Mouse (Mus musculus): ENCODE results near the gene Xkr7. TPM values are rescaled to one million over a fixed set of nuclear protein-coding genes. Genes with fewer than 3 reads are reported as not detected.

Xkr7 gene
- polyA plus RNA-seq, 1 experiment from 2014 or later: not detected

GRCm38 (mm10) chr2:153075961-153076360 lies 44.3 kb downstream of the Xkr7 start:
- Histone ChIP-seq H3K9ac (no peak overlapping the region), H3K36me3 (no peaks in the 10 kb centered on the region), H3K4me2 (no peak overlapping the region), H3K27me3 (peaks cover 63% of the 10 kb centered on the region), H3K27ac (no peak overlapping the region), H3K9me3 (no peaks in the 10 kb centered on the region), H3K4me1 (peaks cover 8% of the 10 kb centered on the region), H3K4me3 (no peak overlapping the region)
- no peak for ATAC-seq (ENCODE audit: insufficient number of reproducible peaks, insufficient read depth, low FRiP score, low TSS enrichment, low read depth)
- WGBS: 61% methylated on average over 2 of the region's 2 CpGs

- no peak overlapping the region for H3K4me2 ChIP-seq
- ATAC-seq (ENCODE audit: insufficient number of reproducible peaks, insufficient read depth, low FRiP score, low TSS enrichment, low read depth): no peak
- no peak overlapping the region for H3K4me3 ChIP-seq
- 33% methylated on average over 32 of the region's 32 CpGs for WGBS
- no peaks in the 10 kb centered on the region for H3K9me3 ChIP-seq
- no peaks in the 10 kb centered on the region for H3K4me1 ChIP-seq
- H3K9ac ChIP-seq: no peak overlapping the region
- H3K27me3 ChIP-seq: peaks cover 22% of the 10 kb centered on the region
- H3K27ac ChIP-seq: no peak overlapping the region
- H3K36me3 ChIP-seq: no peaks in the 10 kb centered on the region
These were observed 49.3 kb downstream of the Xkr7 start for GRCm38 (mm10) chr2:153080841-153081523.

GRCm38 (mm10) chr2:153081866-153082265 lies 50.2 kb downstream of the Xkr7 start:
- H3K9me3 ChIP-seq: no peaks in the 10 kb centered on the region
- H3K27ac ChIP-seq: no peak overlapping the region
- H3K9ac ChIP-seq: no peak overlapping the region
- no peaks in the 10 kb centered on the region for H3K4me1 ChIP-seq
- no peak overlapping the region for H3K4me2 ChIP-seq
- H3K27me3 ChIP-seq: peaks cover 16% of the 10 kb centered on the region
- no peak overlapping the region for H3K4me3 ChIP-seq
- ATAC-seq (ENCODE audit: insufficient number of reproducible peaks, insufficient read depth, low FRiP score, low TSS enrichment, low read depth): no peak
- 75% methylated on average over 6 of the region's 6 CpGs for WGBS
- no peaks in the 10 kb centered on the region for H3K36me3 ChIP-seq

GRCm38 (mm10) chr2:153083275-153083674 lies 51.6 kb downstream of the Xkr7 start:
- Histone ChIP-seq H3K27ac (no peak overlapping the region), H3K4me3 (no peak overlapping the region), H3K27me3 (peaks cover 6% of the 10 kb centered on the region; the same call in 1 of the 2 replicates), H3K4me2 (no peak overlapping the region), H3K36me3 (no peaks in the 10 kb centered on the region), H3K9me3 (no peaks in the 10 kb centered on the region), H3K9ac (no peak overlapping the region), H3K4me1 (no peaks in the 10 kb centered on the region)
- no peak for ATAC-seq (ENCODE audit: insufficient number of reproducible peaks, insufficient read depth, low FRiP score, low TSS enrichment, low read depth)
- 81% methylated on average over 8 of the region's 8 CpGs for WGBS

GRCm38 (mm10) chr2:153083824-153084223 lies 52.2 kb downstream of the Xkr7 start:
- Histone ChIP-seq H3K27ac (no peak overlapping the region), H3K9ac (no peak overlapping the region), H3K4me1 (no peaks in the 10 kb centered on the region), H3K36me3 (no peaks in the 10 kb centered on the region), H3K9me3 (no peaks in the 10 kb centered on the region), H3K27me3 (peaks cover 3% of the 10 kb centered on the region; the same call in 1 of the 2 replicates), H3K4me3 (no peak overlapping the region), H3K4me2 (no peak overlapping the region)
- no peak for ATAC-seq (ENCODE audit: insufficient number of reproducible peaks, insufficient read depth, low FRiP score, low TSS enrichment, low read depth)
- 75% methylated on average over 4 of the region's 4 CpGs for WGBS

GRCm38 (mm10) chr2:153084261-153084976 lies 52.8 kb downstream of the Xkr7 start:
- Histone ChIP-seq H3K27ac (no peak overlapping the region), H3K9ac (no peak overlapping the region), H3K36me3 (no peaks in the 10 kb centered on the region), H3K9me3 (no peaks in the 10 kb centered on the region), H3K27me3 (peaks cover 3% of the 10 kb centered on the region; the same call in 1 of the 2 replicates), H3K4me3 (no peak overlapping the region), H3K4me2 (no peak overlapping the region), H3K4me1 (no peaks in the 10 kb centered on the region)
- no peak for ATAC-seq (ENCODE audit: insufficient number of reproducible peaks, insufficient read depth, low FRiP score, low TSS enrichment, low read depth)
- WGBS: 65% methylated on average over 7 of the region's 7 CpGs

- WGBS: 80% methylated on average over 6 of the region's 6 CpGs
- Histone ChIP-seq H3K4me2 (no peak overlapping the region), H3K4me1 (0 out of 2 replicates have a peak, but pooled peaks cover 2% of the 10 kb centered on the region), H3K27me3 (peaks cover 3% of the 10 kb centered on the region; the same call in 1 of the 2 replicates), H3K27ac (no peak overlapping the region), H3K4me3 (no peak overlapping the region), H3K36me3 (no peaks in the 10 kb centered on the region), H3K9ac (no peak overlapping the region), H3K9me3 (no peaks in the 10 kb centered on the region)
- no peak for ATAC-seq (ENCODE audit: insufficient number of reproducible peaks, insufficient read depth, low FRiP score, low TSS enrichment, low read depth)
These were observed 53.9 kb downstream of the Xkr7 start for GRCm38 (mm10) chr2:153085556-153085955.

GRCm38 (mm10) chr2:153086166-153086565 lies 54.5 kb downstream of the Xkr7 start:
- Histone ChIP-seq H3K4me3 (no peak overlapping the region), H3K4me1 (0 out of 2 replicates have a peak, but pooled peaks cover 2% of the 10 kb centered on the region), H3K36me3 (no peaks in the 10 kb centered on the region), H3K9ac (no peak overlapping the region), H3K9me3 (no peaks in the 10 kb centered on the region), H3K27me3 (no peaks in the 10 kb centered on the region; the same call in 1 of the 2 replicates), H3K27ac (no peak overlapping the region), H3K4me2 (no peak overlapping the region)
- no peak for ATAC-seq (ENCODE audit: insufficient number of reproducible peaks, insufficient read depth, low FRiP score, low TSS enrichment, low read depth)
- WGBS: 86% methylated on average over 4 of the region's 4 CpGs

- Histone ChIP-seq H3K4me1 (0 out of 2 replicates have a peak, but pooled peaks cover 2% of the 10 kb centered on the region), H3K4me2 (no peak overlapping the region), H3K27me3 (no peaks in the 10 kb centered on the region), H3K9ac (no peak overlapping the region), H3K36me3 (no peaks in the 10 kb centered on the region), H3K4me3 (no peak overlapping the region), H3K27ac (no peak overlapping the region), H3K9me3 (no peaks in the 10 kb centered on the region)
- 86% methylated on average over 10 of the region's 10 CpGs for WGBS
- ATAC-seq (ENCODE audit: insufficient number of reproducible peaks, insufficient read depth, low FRiP score, low TSS enrichment, low read depth): no peak
These were observed 55.4 kb downstream of the Xkr7 start for GRCm38 (mm10) chr2:153087091-153087490.

GRCm38 (mm10) chr2:153089316-153089715 lies 57.7 kb downstream of the Xkr7 start:
- Histone ChIP-seq H3K4me3 (no peak overlapping the region), H3K4me1 (0 out of 2 replicates have a peak, but pooled peaks cover 2% of the 10 kb centered on the region), H3K4me2 (no peak overlapping the region), H3K9me3 (no peaks in the 10 kb centered on the region), H3K36me3 (no peaks in the 10 kb centered on the region), H3K9ac (no peak overlapping the region), H3K27ac (no peak overlapping the region), H3K27me3 (no peaks in the 10 kb centered on the region)
- no peak for ATAC-seq (ENCODE audit: insufficient number of reproducible peaks, insufficient read depth, low FRiP score, low TSS enrichment, low read depth)
- 60% methylated on average over 2 of the region's 2 CpGs for WGBS

- Histone ChIP-seq H3K4me3 (no peak overlapping the region), H3K4me1 (0 out of 2 replicates have a peak, but pooled peaks cover 2% of the 10 kb centered on the region), H3K4me2 (no peak overlapping the region), H3K9ac (no peak overlapping the region), H3K36me3 (no peaks in the 10 kb centered on the region), H3K9me3 (no peaks in the 10 kb centered on the region), H3K27me3 (no peaks in the 10 kb centered on the region), H3K27ac (no peak overlapping the region)
- ATAC-seq (ENCODE audit: insufficient number of reproducible peaks, insufficient read depth, low FRiP score, low TSS enrichment, low read depth): no peak
- 28% methylated on average over 10 of the region's 10 CpGs for WGBS
These were observed 59.0 kb downstream of the Xkr7 start for GRCm38 (mm10) chr2:153090551-153091165.

Data from embryonic facial prominence, embryonic 13.5 days (tissue).